Mouse (Mus musculus) gastrocnemius, adult 18-20 months (tissue): ENCODE data around the gene Ap5z1. TPM values are rescaled to one million over a fixed set of nuclear protein-coding genes. Genes with fewer than 3 reads are reported as not detected.
A peak's percentile ranks its signal among the peaks of the same experiment; 100 is the strongest.

ENCODE experiments used
- DNase-seq: peaks from one replicate; pipeline ENCODE4 v3.0.0; 2021; ENCODE audit warnings: low spot score
- total RNA-seq, 2 experiments: library from RNA; stranded (reverse); gene quantifications; 2 replicates each; pipeline ENCODE4 v1.2.3; 2021

The Ap5z1 gene
- total RNA-seq, 2 experiments from 2014 or later = 3.0 to 3.8 TPM

DNA sequence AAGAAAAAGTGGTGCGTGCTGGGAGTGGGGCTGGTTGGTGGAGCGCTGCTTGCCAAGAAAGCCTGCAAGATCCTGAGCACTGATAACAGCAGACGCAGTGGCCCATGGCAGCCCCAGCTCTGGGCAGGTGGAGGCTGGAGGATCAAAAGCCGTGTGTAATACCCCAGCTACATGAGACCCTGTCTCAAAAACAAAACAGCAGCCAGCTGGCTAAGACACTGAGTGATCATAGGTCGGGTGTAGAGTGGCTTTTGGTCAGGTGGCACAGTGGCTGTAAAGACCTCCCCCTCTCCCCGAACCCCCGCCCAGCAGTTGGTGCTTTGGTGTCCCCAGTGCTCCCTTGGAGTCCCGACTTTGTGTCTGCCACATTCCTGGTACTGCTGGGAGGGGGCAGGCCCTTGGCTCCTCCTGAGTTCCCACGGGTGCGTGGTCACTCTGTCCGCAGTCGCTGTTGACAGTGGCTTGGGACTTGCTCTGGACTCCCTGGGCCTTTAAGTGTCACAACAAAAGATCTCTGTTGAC, 23.8 kb upstream of the Ap5z1 start:
- peak; percentile 67 for DNase-seq

- peak; percentile 97 for DNase-seq
Measured at GRCm38 (mm10) chr5:142440451-142441147, 23.1 kb upstream of the Ap5z1 start.

- no peak for DNase-seq
Measured at GRCm38 (mm10) chr5:142441332-142442044, 22.3 kb upstream of the Ap5z1 start.

- DNase-seq = no peak
Measured at GRCm38 (mm10) chr5:142442045-142442440, 21.7 kb upstream of the Ap5z1 start.

- no peak for DNase-seq
Measured at GRCm38 (mm10) chr5:142443514-142443913, 20.2 kb upstream of the Ap5z1 start.

DNA sequence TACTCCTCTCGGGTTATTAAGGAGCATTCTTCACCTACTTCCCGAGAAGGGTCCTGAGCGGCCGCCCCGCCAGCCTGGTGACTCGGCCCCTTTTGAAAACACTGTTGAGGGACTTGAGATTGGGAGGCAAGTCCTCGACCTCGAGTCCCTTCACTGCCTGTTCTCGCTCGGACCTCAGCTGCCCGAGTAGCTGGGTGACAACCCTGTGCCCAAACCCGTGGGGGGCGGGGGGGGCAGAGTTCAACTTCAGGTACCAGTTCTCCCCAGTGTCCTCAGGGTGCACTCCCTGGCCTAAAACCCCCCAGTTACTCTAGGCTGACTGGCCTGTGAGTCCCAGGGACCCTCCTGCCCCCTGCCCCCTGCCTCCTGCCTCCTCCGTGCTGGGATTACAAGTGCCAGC, 19.8 kb upstream of the Ap5z1 start:
- no peak for DNase-seq

DNA sequence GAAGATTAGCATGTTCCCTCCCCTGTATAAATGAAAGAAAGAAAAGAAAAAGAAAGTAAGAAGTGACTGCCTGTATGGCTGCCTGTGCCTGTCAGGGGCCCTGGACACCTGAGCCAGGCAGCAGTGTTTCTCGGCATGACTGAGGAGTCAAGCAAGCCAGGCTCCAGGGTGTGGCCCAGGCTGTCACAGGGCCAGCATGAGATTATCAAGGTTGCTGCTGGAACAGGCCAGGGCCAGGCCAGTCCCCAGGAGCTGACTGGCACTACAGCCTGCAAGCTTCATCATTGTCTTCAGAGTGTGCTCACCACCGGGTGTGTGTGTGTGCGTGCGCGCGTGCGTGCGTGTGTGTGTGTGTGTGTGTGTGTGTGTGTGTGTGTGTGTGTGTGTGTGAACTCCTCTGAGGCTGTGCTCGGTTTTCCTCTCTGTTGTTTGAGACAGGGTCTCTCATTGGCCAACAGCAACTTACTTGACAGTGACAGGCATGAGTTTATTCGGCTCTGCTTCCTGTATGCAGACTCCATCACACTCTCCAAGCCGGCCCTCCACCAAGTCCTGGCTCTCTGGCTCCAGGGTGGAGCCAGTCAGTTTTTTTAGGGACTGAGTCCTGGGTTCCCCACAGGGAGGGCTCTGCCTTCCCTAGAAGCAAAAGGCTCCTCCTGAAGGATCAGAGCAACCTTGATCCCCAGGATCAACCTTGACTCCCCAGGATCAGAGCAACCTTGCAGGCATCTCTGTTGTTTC, 18.8 kb upstream of the Ap5z1 start:
- DNase-seq = peak; percentile 70

- DNase-seq = no peak
Measured at GRCm38 (mm10) chr5:142445709-142446108, 18.0 kb upstream of the Ap5z1 start.

GRCm38 (mm10) chr5:142448076-142448475, 15.7 kb upstream of the Ap5z1 start:
- peak; percentile 93 for DNase-seq

DNA sequence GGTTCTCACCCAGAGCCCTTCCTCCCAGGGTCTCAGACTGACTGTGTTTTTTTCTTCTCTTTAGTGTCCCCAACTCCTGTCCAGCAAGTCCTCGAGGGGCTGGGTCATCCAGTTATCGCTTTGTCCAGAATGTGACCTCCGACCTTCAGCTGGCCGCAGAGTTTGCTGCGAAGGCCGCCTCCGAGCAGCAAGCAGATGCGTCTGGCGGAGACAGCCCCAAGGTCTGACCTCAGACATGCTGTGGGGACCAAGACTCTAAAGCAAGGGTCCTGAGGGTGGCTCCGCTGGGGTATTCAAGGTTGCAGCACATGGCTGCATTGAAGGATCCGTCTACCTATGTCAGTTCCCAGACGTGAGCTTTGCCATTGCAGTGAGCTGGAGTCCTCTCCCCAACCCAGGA, 15.1 kb upstream of the Ap5z1 start:
- no peak for DNase-seq

DNA sequence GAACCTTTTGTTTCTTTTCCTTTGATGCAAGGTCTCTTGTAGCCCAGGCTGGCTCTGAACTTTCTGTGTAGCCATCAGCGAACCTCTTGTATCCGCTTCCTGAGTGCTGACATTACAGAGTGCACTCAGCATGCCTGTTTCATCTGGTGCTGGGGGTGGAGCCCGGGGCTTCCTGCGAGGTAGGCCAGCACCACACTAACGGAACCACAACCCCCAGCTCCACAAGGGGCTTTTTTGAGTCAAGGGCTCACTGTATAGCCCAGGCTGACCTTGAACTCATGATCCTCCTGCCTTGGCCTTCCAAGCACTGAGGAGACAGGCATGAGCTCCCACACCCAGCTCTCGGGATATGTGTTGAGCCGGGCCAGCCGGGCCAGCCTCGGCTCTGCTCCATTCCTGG, 12.9 kb upstream of the Ap5z1 start:
- DNase-seq = no peak

GRCm38 (mm10) chr5:142451759-142452158, 12.0 kb upstream of the Ap5z1 start:
- DNase-seq = no peak

DNA sequence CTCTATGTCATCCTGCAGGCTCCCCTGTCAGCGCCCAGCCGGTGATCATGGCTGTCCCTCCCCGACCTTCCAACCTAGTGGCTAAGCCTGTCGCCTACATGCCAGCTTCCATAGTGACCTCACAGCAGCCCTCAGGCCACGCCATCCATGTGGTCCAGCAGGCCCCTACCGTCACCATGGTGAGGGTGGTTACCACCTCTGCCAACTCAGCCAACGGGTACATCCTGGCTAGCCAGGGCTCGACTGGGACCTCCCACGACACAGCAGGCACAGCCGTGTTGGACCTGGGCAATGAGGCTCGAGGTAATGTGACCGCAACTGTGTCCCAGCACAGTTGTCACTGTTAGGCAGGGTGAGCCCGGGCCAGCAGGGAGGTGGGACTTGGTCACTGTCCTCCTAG, 10.0 kb upstream of the Ap5z1 start:
- DNase-seq = no peak

DNA sequence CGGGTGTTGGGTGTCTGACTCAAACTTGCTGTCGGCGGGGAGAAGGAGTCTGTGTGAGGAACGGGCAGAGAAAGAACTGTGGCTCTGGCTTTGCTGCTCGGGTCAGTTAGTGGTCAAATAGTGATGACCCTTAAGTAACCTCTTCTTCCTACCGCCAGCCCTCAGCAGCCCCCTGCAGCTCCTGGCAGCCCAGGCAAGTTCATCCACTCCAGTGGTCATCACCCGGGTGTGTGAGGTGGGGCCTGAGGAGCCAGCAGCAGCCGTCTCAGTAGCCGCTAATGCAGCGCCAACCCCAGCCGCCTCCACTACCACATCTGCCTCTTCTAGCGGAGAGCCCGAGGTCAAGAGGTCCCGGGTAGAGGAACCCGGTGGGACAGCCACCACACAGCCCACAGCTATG, 7.4 kb upstream of the Ap5z1 start:
- no peak for DNase-seq

DNA sequence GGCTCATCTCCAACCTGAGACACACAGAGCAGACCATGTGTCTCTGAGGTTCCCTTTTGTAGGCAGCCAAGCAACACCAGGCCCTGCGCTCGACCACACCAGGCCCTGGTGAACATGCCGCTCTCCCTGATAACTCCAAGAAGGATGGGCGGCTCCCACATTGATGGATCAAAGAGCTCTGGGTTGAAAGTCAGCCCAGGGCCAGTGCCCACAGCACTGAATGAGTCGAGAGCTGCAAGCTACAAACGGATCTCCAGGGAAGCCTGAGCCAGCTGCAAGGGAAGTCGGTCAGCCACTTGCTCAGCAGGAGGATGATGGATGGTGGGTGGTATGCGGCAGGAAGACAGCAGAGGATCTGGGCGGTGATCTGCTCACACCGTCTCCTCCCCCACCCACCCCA, 6.4 kb upstream of the Ap5z1 start:
- no peak for DNase-seq

DNA sequence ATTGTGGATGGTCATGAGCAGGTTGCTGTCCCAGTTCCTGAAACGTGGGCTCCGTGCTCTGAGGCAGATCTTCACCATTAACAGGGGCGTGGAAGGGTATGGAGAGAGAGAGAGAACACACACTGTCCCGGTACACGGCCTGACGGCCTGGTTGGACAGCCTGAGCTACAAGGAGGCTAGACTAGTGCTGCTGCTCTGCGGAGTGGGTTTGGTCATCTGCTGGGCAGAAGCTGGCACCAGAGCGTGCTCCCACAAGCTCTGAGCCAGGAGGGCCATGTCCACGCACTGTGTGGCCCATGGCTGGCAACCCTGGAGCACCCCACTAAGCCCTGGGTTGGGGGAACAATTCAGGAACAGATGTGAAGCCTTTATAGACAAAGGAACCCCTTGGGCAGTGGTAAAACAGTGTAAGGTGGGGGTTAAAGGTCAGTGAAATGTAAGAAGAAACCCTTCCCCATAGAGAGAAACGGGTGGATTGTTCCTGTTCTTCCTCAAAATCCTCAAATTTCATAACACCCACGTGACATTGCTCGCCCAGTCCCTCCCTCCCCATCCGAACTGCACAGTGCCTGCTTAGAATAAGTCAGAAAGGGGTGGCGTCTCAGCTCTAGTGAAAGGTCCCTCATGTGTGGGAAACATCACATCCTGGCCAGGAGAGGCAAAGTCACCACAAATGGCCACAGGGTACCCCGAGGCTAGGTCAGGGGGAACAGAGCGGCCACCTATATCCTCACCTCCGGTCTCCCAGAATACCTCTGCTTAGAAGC, 4.8 kb upstream of the Ap5z1 start:
- DNase-seq = no peak

- no peak for DNase-seq
Measured at GRCm38 (mm10) chr5:142459834-142460233, 3.9 kb upstream of the Ap5z1 start.

- no peak for DNase-seq
Measured at GRCm38 (mm10) chr5:142461942-142462640, 1.7 kb upstream of the Ap5z1 start.

DNA sequence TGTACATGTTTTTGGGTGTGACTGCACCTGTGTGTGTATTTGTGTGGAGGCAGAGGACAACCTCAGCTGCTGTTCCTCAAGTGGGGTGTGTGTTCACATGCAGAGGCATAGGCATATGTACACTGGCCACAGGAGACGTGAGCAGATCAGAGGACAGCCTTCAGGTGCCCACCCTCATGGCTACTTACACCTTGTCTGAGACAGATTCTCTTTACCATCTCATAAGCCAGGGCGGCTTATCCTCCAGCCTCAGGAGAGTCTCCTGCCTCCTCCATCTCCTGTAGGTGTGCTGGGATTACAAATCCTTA, 1.1 kb upstream of the Ap5z1 start:
- no peak for DNase-seq

- no peak for DNase-seq
Measured at GRCm38 (mm10) chr5:142463011-142463410, 733 bp upstream of the Ap5z1 start.

GRCm38 (mm10) chr5:142468375-142468774, 4.6 kb downstream of the Ap5z1 start:
- no peak for DNase-seq
